Mouse (Mus musculus): ENCODE results near the gene Grcc10.

Gene Grcc10

DNA sequence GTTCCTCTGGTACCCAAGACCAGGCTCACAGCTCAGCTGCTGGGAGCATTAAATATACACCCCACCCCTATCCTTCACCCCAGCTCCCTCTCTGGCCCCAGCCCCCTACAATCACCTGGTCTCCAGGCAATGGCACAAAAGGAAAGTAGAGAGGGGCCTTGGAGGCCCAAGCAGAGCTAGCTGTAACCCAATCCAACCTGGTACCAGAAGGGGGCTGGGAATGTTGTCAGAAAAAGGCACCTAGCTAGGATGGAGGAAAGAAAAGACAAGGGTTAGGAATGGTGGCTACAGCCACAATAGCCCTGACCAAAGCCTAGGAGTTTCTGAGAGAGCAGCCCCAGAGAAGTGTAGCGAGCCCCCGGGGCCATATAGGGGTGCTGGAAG is 17.7 kb upstream of the Grcc10 start:
- in situ Hi-C loops (cut with MboI; ENCODE audit: low pct_unique_long_range_greater_than_20kb in 1 of 2, low sequenced_read_pairs in 2 of 2, unreplicated experiment in 1 of 2): loop anchor here in 1 of 2 experiments (25.0 kb wide), 1 partner anchor 272 kb away; the partner anchor contains the start of gene C1rl

DNA sequence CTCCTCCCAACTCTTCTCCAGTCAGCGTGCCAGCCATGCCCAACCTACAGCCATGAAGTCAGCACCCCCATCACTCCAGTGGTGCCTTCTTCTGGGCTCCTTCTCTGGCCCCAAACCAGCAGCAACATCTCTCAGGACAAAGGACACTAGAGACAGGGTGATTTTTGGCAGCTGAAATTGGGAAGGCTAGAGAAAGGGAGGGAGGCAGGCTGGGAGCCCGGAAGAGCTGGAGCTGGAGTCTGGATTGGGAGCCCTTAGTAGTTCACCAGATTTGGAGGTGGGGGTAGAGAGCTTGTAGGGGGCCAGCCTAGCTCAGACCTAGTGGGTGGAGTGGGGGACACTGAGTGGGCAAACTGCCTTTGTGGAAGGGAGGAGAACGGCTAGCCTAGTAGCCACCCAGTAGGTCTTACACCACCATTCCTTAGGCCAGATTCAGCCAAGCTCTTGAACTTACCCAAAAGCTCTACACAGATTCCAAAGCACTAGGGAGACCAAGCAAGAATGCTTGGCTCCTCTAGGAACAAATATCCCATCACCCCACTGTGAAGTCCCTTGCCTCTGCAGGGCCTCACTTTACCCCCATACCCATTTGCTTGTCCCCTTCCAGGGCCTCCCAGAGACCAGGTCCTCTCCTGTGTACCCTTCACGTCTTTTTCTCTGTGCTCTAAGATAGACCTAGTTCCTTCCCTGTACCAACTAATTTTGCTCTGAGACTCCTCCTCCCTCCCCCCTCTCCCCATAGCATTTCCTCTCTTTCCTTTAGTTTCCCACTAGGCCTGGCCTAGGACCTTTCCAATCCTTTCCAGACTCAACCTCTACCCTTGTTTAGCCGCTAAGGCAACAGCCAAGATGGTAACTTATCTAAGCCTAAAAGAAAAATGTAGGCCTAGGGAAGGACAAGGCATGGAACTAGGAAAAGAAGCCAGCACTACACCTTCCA is 17.0 kb upstream of the Grcc10 start:
- in situ Hi-C loops (cut with MboI; ENCODE audit: low pct_unique_long_range_greater_than_20kb in 1 of 2, low sequenced_read_pairs in 2 of 2, unreplicated experiment in 1 of 2): loop anchor here in 1 of 2 experiments (25.0 kb wide), 1 partner anchor 271 kb away; the partner anchor contains the start of gene C1rl

DNA sequence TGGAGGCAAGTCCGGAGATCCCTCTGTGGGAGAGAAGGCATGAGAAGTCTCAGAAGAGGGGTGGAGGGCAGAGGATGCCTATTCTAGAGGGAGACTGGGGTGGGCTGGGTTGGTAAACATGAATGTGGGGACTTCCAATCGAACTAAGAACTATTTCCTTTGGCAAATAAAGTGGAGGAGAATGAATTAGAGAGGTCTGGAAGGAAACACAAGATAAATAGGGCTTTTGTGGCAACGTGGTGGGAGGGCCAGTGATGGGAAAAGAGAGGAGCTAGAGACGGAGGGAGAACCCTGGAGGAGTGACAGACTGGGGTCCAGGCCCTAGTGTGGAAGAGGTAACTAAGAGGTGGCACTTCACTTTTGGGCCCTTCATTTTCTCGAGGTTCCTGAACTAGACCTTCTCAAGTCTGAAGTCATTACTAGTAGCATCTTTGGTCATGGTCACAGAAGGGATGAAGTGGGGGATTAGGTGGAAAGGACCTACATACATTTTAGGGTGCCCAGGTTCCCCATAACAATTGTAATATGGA is 16.2 kb upstream of the Grcc10 start:
- in situ Hi-C loops (cut with MboI; ENCODE audit: low pct_unique_long_range_greater_than_20kb in 1 of 2, low sequenced_read_pairs in 2 of 2, unreplicated experiment in 1 of 2): loop anchor here in 1 of 2 experiments (25.0 kb wide), 1 partner anchor 270 kb away; the partner anchor contains the start of gene C1rl

DNA sequence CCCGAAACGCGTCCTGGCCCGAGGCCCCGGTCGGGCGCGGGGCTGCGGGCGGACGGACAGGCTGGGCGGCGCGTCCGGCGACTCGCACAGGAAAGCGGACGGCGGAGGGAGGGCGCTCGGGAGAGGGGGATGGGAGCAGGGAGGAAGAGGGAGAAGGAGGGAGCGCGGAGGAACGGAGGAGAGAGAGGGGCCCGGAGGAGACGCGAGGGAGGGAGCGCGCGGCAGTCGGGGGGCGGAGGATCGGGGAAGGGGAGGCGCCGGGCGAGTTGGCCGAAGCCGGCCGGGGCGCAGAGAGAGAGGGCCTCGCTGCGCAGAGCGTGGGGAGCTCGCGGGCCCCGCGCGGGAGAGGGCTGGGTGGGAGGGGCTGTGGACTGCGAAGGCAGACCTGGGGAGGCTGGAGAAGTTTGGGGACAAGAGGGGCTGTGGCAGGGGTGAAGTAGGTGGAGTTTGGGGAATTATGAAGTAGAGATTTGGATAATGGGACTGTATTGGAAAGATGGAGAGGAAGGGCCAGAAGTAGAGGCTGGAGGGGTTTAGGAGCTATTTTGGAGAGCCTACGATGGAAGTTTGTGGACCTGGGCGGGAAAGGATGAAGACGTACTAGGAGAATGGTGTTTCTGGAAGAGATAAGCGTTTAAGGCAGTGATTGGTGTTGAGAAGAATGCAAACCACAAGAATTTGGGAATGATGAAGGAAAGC is 15.6 kb upstream of the Grcc10 start:
- in situ Hi-C loops (cut with MboI; ENCODE audit: low pct_unique_long_range_greater_than_20kb in 1 of 2, low sequenced_read_pairs in 2 of 2, unreplicated experiment in 1 of 2): loop anchor here in 1 of 2 experiments (25.0 kb wide), 1 partner anchor 270 kb away; the partner anchor contains the start of gene C1rl

DNA sequence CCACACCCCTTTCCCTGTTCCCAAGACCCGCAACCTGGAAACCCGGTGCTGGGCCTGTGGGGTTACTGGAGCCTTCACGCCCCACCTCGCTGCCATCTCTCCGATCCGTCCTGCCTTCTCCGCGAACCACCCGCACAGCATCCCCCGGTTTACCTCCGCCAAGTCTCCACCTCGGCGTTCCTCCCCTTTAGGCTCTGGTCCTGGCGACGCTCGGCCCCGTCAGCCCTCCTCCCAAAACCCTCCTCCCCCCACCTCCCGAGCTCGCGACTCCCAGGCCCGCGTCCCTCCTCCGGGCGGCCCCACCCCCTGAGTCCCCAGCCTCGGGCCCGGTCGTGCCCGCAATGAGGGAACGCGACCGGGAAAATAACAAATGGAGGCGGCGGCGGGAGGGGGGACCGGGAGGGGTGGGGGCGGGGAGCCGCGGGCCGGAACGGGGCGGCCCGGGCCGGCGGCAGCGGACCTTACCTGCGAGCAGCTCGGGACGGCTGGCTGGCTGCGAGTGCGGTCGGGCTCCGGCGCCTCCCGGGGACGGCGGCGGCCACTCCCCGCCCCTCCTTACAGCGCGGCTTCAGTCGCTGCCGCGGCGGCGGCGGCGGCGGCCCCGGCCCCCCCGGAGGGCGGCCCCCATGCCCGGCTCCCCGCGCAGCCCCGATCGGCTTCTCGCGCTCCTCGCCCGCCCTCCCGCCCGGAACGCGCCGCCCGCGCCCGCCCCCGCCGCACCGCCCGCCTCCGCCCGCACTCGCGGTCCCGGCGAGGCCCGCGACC is 14.8 kb upstream of the Grcc10 start, which contains the start of the genes Gm45234 and Atn1:
Gene Gm45234 (minus strand): TSS at position 191 of the 765 bp plus-strand sequence.
Gene Atn1 (minus strand): TSS at position 694 of the 765 bp plus-strand sequence.
- in situ Hi-C loops (cut with MboI; ENCODE audit: low pct_unique_long_range_greater_than_20kb in 1 of 2, low sequenced_read_pairs in 2 of 2, unreplicated experiment in 1 of 2): loop anchor here in 1 of 2 experiments (25.0 kb wide), 1 partner anchor 269 kb away; the partner anchor contains the start of gene C1rl

DNA sequence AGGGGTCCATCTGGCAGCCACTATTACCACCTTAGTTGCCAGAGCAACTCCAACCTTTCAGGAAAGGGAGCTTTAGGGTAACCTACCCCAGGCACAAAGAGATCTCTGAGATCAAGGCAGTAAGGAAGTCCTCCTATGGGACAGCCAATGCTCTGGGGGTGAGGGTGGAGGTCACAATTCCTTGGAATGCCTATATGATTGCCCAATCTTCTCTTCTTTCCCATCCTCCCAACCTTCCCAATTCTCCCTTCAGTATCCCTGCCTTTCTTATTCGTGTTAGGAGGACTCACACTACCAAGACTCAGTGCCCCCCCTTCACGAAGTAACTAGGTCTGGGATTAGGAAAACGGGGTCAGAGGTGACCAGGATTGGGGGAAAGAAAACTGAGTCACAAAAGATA is 14.1 kb upstream of the Grcc10 start:
- in situ Hi-C loops (cut with MboI; ENCODE audit: low pct_unique_long_range_greater_than_20kb in 1 of 2, low sequenced_read_pairs in 2 of 2, unreplicated experiment in 1 of 2): loop anchor here in 1 of 2 experiments (25.0 kb wide), 1 partner anchor 268 kb away; the partner anchor contains the start of gene C1rl

GRCm38 (mm10) chr6:124753861-124754260 is 12.7 kb upstream of the Grcc10 start:
- in situ Hi-C loops (cut with MboI; ENCODE audit: low pct_unique_long_range_greater_than_20kb in 1 of 2, low sequenced_read_pairs in 2 of 2, unreplicated experiment in 1 of 2): loop anchor here in 1 of 2 experiments (25.0 kb wide), 1 partner anchor 267 kb away; the partner anchor contains the start of gene C1rl

GRCm38 (mm10) chr6:124750405-124750804 is 9.2 kb upstream of the Grcc10 start:
- in situ Hi-C loops (cut with MboI; ENCODE audit: low pct_unique_long_range_greater_than_20kb in 1 of 2, low sequenced_read_pairs in 2 of 2, unreplicated experiment in 1 of 2): loop anchor here in 1 of 2 experiments (25.0 kb wide), 1 partner anchor 263 kb away; the partner anchor contains the start of gene C1rl

- in situ Hi-C loops (cut with MboI; ENCODE audit: low pct_unique_long_range_greater_than_20kb in 1 of 2, low sequenced_read_pairs in 2 of 2, unreplicated experiment in 1 of 2): no loop called here
Observed at GRCm38 (mm10) chr6:124746654-124747632, 5.8 kb upstream of the Grcc10 start.

DNA sequence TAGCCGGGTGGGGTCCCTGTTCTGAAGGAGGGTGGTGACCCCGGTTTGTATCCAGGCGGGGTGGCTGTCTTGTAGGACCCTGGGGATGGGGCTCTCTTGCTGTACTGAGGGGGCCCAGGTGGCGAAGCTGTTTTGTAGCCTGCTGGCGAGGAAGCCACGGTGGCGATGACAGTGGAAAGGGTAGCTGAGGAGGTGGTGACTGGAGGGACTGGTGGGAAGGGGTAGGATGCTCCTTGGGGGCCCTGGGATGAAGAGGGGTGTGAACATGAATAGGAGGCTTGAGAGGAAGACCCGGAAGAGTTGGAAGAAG is 5.1 kb upstream of the Grcc10 start:
- in situ Hi-C loops (cut with MboI; ENCODE audit: low pct_unique_long_range_greater_than_20kb in 1 of 2, low sequenced_read_pairs in 2 of 2, unreplicated experiment in 1 of 2): no loop called here

DNA sequence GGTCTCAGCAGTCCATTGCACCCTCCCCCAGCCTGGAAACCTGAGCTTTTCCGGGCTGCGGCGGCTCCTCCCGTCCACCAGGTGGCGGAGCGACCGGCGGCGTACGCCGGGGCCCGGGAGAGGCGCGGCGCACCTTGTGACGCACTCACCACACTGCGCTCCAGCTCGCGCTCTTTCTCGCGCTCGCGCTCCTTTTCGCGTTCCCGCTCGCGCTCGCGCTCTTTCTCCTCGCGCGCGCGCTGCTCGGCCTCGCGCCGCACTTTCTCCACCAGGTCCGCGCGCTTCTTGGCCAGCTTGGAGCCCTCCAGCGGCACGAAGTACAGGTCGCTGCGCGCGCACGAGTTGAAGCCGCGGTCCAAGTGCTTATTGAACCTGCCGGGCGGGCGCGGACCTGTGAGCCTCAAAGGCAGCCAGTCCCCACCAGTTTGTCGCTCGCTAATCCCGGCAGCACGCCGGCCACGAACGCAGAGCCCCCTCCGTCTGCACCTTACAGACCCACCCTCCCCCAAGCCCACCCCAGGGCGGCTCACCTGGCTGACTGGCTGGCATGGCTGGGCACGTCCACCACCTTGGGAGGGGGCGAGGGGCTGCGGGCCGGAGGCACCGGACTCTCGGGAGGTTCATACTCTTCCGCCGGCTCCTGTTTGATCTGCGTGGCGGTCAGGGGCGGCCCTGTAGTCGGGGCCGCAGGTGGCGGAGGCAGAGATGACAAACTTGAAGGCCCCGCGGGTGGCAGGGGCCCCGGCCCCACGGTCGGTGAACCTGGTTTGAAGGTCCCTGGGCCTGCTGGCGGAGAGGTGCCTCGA is 4.5 kb upstream of the Grcc10 start:
- in situ Hi-C loops (cut with MboI; ENCODE audit: low pct_unique_long_range_greater_than_20kb in 1 of 2, low sequenced_read_pairs in 2 of 2, unreplicated experiment in 1 of 2): no loop called here

- in situ Hi-C loops (cut with MboI; ENCODE audit: low pct_unique_long_range_greater_than_20kb in 1 of 2, low sequenced_read_pairs in 2 of 2, unreplicated experiment in 1 of 2): no loop called here
Observed at GRCm38 (mm10) chr6:124744755-124745321, 3.7 kb upstream of the Grcc10 start.

DNA sequence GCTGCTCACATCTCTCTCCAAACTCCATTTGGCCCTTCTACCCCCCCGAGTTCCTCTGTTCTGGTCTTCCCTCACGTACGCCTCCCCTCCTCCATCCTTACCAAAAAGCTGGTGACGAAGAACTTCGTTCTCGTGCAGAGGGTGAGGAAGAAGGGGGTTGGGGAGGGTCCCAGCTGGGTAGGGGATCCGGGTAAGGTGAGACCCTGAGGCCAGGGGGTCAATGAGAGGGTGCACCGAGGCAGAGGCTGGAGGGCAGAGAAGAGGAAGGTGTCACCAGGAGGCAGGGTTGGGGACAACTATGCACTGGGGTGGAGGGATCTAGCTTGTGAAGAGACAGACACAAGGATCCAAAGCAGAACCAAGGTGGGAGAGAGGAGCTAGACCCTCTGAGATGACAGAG is 2.5 kb upstream of the Grcc10 start:
- in situ Hi-C loops (cut with MboI; ENCODE audit: low pct_unique_long_range_greater_than_20kb in 1 of 2, low sequenced_read_pairs in 2 of 2, unreplicated experiment in 1 of 2): no loop called here

GRCm38 (mm10) chr6:124742839-124743514 is 1.8 kb upstream of the Grcc10 start:
- in situ Hi-C loops (cut with MboI; ENCODE audit: low pct_unique_long_range_greater_than_20kb in 1 of 2, low sequenced_read_pairs in 2 of 2, unreplicated experiment in 1 of 2): no loop called here

- in situ Hi-C loops (cut with MboI; ENCODE audit: low pct_unique_long_range_greater_than_20kb in 1 of 2, low sequenced_read_pairs in 2 of 2, unreplicated experiment in 1 of 2): no loop called here
Observed at GRCm38 (mm10) chr6:124741842-124742241, 668 bp upstream of the Grcc10 start.
